Mouse (Mus musculus) embryo, embryonic 10.5 days (tissue): ENCODE results near the gene Tspan11.

Source experiments
- DNase-seq: peaks from one replicate; pipeline ENCODE4 v3.0.0-alpha.2; 2015; ENCODE audit warnings: low spot score

Tspan11 gene

GRCm38 (mm10) chr6:127877026-127877425 lies 10.4 kb upstream of the Tspan11 start:
- DNase-seq: no peak

- no peak for DNase-seq
Measured at GRCm38 (mm10) chr6:127879472-127879871, 7.9 kb upstream of the Tspan11 start.

GRCm38 (mm10) chr6:127886916-127887315 lies 473 bp upstream of the Tspan11 start:
- no peak for DNase-seq

GRCm38 (mm10) chr6:127888581-127888980 lies 1.2 kb downstream of the Tspan11 start:
- DNase-seq: no peak

GRCm38 (mm10) chr6:127893611-127894010 lies 6.2 kb downstream of the Tspan11 start:
- DNase-seq: no peak

GRCm38 (mm10) chr6:127894999-127895398 lies 7.6 kb downstream of the Tspan11 start:
- no peak for DNase-seq

GRCm38 (mm10) chr6:127896425-127896824 lies 9.0 kb downstream of the Tspan11 start:
- DNase-seq: no peak

GRCm38 (mm10) chr6:127897342-127897741 lies 10.0 kb downstream of the Tspan11 start:
- DNase-seq: no peak

GRCm38 (mm10) chr6:127900062-127900461 lies 12.7 kb downstream of the Tspan11 start:
- DNase-seq: no peak

GRCm38 (mm10) chr6:127901261-127901660 lies 13.9 kb downstream of the Tspan11 start:
- no peak for DNase-seq

- no peak for DNase-seq
Measured at GRCm38 (mm10) chr6:127901669-127902068, 14.3 kb downstream of the Tspan11 start.

GRCm38 (mm10) chr6:127902559-127902958 lies 15.2 kb downstream of the Tspan11 start:
- DNase-seq: no peak

GRCm38 (mm10) chr6:127910638-127911037 lies 23.2 kb downstream of the Tspan11 start:
- DNase-seq: no peak

- no peak for DNase-seq
Measured at GRCm38 (mm10) chr6:127911687-127912086, 24.3 kb downstream of the Tspan11 start.

GRCm38 (mm10) chr6:127912938-127913337 lies 25.5 kb downstream of the Tspan11 start:
- no peak for DNase-seq

GRCm38 (mm10) chr6:127916993-127917392 lies 29.6 kb downstream of the Tspan11 start:
- no peak for DNase-seq

- DNase-seq: no peak
Measured at GRCm38 (mm10) chr6:127917712-127918111, 30.3 kb downstream of the Tspan11 start.

- no peak for DNase-seq
Measured at GRCm38 (mm10) chr6:127919491-127919890, 32.1 kb downstream of the Tspan11 start.

- DNase-seq: peak; percentile 92
Measured at GRCm38 (mm10) chr6:127920652-127921051, 33.3 kb downstream of the Tspan11 start.

- DNase-seq: no peak
Measured at GRCm38 (mm10) chr6:127921996-127922395, 34.6 kb downstream of the Tspan11 start.

- DNase-seq: no peak
Measured at GRCm38 (mm10) chr6:127923296-127923695, 35.9 kb downstream of the Tspan11 start.

- no peak for DNase-seq
Measured at GRCm38 (mm10) chr6:127924750-127925149, 37.4 kb downstream of the Tspan11 start.

- DNase-seq: no peak
Measured at GRCm38 (mm10) chr6:127925915-127926314, 38.5 kb downstream of the Tspan11 start.

GRCm38 (mm10) chr6:127928682-127929081 lies 41.3 kb downstream of the Tspan11 start:
- DNase-seq: no peak

- peak; percentile 69 for DNase-seq
Measured at GRCm38 (mm10) chr6:127932697-127933096, 45.3 kb downstream of the Tspan11 start.
